Mouse (Mus musculus): ENCODE data around the gene Vrk3.
"Not testable (repeated sequence)": the region's sequence is repeated elsewhere in the genome, so short reads cannot be mapped to it uniquely, and the experiment has no call there.

The Vrk3 gene

DNA sequence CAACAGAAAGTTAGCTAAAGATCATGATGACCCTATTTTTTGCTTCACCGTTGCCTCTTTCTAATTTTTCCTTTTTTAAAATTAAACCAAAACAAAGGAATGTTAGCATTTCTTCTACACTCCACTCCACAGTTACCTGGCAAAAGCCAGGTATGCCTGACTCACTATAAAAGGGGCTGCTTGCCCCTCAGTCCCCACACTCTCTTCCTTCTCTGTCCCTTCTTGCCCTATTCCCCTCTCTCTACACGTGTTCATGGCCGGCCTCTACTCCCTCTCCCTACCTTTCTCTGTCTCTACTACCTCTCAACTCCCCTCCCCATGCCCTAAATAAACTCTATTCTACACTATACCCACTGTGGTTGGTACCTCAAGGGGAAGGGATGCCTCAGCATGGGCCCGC lies 1.1 kb upstream of the Vrk3 start:
- in situ Hi-C loops (cut with MboI; ENCODE audit: low pct_unique_long_range_greater_than_20kb in 1 of 2, low sequenced_read_pairs in 2 of 2, unreplicated experiment in 1 of 2): no loop called here

DNA sequence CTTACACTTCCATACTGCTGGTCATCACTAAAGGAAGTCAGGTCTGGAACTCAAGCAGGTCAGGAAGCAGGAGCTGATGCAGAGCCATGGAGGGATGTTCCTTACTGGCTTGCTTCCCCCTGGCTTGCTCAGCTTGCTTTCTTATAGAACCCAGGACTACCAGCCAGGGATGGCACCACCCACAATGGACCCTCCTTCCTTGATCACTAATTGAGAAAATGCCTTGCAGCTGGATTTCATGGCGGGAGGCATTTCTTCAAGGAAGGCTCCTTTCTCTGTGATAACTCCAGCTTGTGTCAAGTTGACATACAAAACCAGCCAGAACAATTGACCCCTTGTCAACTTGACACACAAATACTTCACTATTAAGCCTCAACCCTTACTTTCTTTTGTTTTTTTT lies 2.7 kb downstream of the Vrk3 start, which contains the start of gene Zfp473:
Gene Zfp473 (minus strand): TSS at position 101 of the 400 bp plus-strand sequence.
- in situ Hi-C loops (cut with MboI; ENCODE audit: low pct_unique_long_range_greater_than_20kb in 1 of 2, low sequenced_read_pairs in 2 of 2, unreplicated experiment in 1 of 2): not testable (repeated sequence)

DNA sequence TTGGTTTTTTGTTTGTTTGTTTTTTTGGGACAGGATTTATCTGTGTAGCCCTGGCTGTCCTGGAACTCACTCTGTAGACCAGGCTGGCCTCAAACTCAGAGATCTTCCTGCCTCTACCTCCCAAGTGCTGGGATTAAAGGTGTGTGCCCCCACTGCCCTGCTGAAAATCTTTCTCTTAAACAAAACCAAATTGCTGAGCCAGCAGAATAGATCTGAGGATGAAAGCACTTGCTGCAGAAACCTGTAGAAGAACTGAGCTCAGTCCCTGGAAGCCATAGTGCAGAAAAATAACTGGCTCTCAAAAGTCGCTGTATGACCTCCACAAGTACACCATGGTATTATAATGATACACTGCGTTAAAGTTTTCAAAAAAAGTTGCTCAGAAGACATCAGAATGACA lies 9.0 kb downstream of the Vrk3 start:
- in situ Hi-C loops (cut with MboI; ENCODE audit: low pct_unique_long_range_greater_than_20kb in 1 of 2, low sequenced_read_pairs in 2 of 2, unreplicated experiment in 1 of 2): no loop called here

DNA sequence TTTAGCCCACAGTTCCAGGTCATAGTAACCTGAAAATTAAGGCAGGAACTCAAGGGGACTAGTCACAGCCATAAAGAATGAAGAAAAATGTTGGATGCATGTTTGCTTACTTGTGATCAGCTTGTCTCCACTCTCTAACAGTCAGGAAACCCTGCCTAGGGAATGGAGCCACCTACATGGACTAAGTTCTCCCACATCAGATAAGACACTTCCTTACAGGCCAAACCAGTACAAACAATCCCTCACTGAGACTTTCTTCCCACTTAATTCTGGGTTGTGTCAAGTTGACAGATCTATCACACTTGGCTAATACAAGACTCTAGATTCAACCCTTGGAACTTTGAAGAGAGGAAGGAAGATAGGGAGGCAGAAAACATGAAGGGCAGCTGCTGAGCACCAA lies 12.2 kb downstream of the Vrk3 start:
- in situ Hi-C loops (cut with MboI; ENCODE audit: low pct_unique_long_range_greater_than_20kb in 1 of 2, low sequenced_read_pairs in 2 of 2, unreplicated experiment in 1 of 2): no loop called here

DNA sequence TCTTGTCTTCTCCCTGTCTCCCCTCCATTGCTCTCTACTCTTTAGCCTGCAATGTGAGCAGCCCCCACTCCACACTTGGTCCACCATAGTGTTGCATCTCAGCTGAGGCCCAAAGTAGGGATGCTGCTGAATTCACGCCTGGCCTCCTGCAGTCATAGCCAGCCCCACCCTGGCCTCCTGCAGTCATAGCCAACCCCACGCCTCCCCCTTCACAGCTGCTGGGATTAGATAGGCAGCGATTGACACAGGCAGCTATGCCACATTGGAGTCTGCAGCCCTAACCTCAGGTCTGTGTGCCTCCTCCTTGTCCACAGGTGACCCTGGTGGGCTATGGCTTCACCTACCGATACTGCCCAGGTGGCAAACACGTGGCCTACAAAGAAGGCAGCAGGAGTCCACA lies 19.9 kb downstream of the Vrk3 start:
- in situ Hi-C loops (cut with MboI; ENCODE audit: low pct_unique_long_range_greater_than_20kb in 1 of 2, low sequenced_read_pairs in 2 of 2, unreplicated experiment in 1 of 2): no loop called here

DNA sequence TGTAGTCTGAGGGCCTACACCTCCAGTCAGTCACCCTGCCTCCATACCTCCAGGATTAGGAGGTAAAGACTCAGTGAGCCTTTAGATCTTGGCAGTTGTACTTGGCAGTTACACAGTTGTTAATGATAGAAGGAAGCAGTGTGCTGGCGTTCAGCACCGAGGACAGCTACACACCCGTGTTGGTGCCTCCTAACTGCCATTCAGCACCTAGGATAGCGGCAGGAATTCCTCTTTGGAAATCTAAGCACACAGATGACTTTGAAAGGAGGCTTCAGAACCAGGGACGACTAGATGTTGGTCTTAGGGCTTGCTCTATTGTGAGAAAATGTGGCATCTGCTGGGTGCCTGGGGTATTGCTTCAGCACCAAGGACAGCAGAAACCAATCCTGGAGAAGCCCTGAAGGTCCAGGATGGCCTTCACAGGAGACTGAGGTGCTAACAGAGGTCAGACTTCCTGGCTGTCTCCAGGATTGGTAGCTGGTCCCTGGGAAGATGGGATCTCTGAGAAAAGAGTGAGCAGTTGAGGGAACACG lies 21.9 kb downstream of the Vrk3 start:
- in situ Hi-C loops (cut with MboI; ENCODE audit: low pct_unique_long_range_greater_than_20kb in 1 of 2, low sequenced_read_pairs in 2 of 2, unreplicated experiment in 1 of 2): no loop called here

DNA sequence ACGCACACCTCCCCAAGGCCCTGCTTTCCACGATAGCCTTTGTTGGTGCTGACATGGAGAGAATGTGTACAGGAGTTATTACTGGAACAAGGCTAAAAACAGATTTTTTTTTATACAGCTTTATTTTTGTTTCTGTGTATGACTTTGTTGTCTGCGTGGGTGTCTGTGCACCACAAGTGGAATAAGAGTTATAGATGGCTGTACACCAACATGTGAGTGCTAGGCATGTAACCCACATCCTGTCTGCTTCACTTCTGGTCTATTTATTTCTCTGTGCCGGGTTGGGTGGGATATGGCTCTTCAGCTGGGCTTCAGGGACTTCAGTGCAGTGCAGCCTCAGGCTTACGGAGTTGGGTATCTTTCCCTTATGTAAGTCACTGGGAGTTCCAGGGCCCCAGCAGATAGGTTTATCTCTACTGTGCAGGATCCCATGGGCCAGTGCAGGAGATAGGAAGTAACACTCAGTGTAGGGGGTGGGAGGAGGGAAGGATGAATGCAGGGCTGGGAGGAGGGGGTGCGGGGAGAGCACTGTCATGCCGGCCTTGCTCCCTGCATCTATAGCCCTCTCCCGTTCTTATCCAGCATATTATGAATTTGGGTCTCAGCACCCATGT lies 24.5 kb downstream of the Vrk3 start:
- in situ Hi-C loops (cut with MboI; ENCODE audit: low pct_unique_long_range_greater_than_20kb in 1 of 2, low sequenced_read_pairs in 2 of 2, unreplicated experiment in 1 of 2): no loop called here

DNA sequence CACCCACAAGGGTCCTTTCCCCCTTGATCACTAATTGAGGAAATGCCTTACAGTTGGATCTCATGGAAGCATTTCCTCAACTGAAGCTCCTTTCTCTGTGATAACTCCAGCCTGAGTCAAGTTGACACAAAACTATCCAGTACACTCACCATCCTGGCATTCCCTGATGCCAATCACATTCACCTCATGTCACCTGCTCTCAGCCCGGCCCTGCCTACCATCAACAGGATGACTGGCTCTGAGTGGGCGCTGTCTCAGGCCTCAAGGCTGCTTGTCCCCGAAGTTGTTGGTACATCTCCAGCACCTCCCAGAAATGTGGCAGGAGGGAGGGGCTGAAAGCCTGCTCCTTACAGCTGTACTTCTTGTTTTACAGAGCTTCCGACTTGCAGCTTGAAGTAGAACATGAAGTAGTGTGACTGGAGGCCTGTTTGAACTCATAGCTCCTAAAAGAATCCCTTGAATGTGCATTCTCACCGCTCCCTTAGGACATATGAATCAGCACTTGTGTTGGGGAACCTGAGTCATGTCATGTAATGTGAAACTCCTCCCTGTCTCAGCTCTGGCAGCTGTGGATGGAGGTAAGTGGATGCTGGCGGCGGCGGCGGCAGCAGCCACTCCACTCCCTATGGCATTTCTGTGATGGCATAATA lies 28.8 kb downstream of the Vrk3 start:
- in situ Hi-C loops (cut with MboI; ENCODE audit: low pct_unique_long_range_greater_than_20kb in 1 of 2, low sequenced_read_pairs in 2 of 2, unreplicated experiment in 1 of 2): no loop called here

DNA sequence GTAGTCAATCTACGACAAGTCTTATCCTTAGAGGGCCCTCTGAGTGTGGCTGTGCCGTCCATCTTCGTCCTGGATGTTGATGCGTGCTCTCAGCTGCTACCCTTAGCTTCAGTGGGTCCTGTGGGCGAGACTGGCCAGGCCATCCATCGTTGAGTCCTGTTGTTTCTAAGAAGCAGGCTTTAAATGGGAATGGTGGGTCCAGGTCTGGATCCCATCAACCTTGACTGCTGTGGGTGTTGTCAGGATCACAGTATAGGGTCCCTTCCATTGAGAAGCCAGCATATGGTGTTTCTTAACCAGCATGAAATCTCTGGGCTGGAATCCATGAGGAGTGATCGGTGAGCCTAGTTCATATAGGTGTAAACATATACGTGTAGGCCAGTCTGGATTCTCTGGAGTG lies 31.9 kb downstream of the Vrk3 start:
- in situ Hi-C loops (cut with MboI; ENCODE audit: low pct_unique_long_range_greater_than_20kb in 1 of 2, low sequenced_read_pairs in 2 of 2, unreplicated experiment in 1 of 2): no loop called here

DNA sequence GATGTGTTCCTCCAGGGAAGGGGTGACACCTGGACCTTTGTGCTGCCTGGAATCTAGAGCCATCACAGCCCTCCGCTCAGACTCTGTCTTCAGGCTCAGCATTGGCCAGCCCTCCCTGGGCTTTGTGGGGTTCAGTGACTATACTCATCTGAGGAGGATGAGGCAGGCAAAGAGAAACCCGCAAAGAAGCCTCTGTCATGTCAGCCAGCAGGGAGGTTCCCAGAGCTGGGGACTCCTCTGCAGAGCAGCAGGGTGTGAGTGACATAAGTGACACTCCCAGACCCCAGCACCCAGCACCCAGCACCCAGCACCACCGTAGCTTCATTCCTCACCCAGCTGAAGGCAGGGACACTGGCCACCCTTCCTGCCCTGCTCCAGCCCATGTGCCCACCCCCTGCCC lies 41.3 kb downstream of the Vrk3 start:
- in situ Hi-C loops (cut with MboI; ENCODE audit: low pct_unique_long_range_greater_than_20kb in 1 of 2, low sequenced_read_pairs in 2 of 2, unreplicated experiment in 1 of 2): no loop called here

DNA sequence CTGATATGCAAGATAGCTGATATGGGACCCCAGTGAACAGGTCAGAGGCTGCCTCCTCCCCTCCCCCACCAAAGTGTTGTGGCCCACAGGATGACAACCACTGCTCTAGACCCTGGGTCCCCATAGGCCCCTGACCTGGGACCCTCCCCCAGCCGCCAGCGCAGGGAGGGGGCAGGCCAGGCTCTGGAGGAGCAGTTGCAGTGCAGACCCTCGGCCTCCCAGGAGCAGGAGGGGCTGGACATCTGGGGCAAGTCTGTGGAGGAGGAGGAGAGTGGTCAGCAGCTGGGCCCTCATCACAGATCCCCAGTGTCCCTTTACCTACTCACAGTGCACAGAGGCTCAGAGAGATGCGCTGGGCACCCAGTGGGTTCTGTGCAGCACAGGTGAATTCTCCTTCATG lies 41.9 kb downstream of the Vrk3 start:
- in situ Hi-C loops (cut with MboI; ENCODE audit: low pct_unique_long_range_greater_than_20kb in 1 of 2, low sequenced_read_pairs in 2 of 2, unreplicated experiment in 1 of 2): no loop called here

DNA sequence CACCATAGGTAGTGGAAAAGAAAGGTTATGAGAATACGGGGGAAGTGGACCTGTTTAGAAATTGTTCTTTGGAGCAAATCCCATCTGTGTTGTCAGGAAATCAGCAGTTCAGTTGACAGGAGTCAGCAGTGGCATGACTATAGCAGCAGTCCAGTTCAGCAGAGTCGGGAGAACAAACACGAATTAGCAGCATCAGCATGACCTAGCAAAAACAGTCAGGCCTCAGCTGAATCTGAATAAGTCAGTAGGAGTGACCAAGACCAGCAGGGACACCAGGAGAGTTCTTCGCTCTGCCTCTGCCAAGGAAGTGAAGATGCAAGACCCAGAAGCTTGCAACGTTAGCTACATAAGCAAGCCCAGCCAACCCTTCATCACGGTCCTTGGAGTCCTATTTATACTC lies 44.6 kb downstream of the Vrk3 start:
- in situ Hi-C loops (cut with MboI; ENCODE audit: low pct_unique_long_range_greater_than_20kb in 1 of 2, low sequenced_read_pairs in 2 of 2, unreplicated experiment in 1 of 2): no loop called here

DNA sequence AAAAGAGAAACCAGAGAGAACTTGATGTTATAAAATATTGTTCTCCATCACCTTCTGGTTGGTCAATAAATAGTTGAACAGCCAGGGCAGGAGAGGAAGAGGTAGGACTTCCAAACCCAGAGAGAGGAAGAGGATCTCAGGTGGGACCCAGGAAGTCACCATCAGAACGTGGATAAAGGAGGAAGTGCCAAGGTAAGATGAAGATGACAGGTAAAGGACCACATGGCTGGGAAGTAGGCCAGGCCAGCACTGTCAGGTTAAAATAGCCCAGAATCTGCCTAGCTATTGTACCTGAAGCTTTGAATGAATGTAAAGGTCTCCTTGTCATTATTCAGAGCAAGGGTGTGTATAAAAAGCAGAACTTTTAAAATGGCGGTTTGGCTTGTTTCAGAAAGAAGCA lies 60.7 kb downstream of the Vrk3 start:
- in situ Hi-C loops (cut with MboI; ENCODE audit: low pct_unique_long_range_greater_than_20kb in 1 of 2, low sequenced_read_pairs in 2 of 2, unreplicated experiment in 1 of 2): no loop called here

DNA sequence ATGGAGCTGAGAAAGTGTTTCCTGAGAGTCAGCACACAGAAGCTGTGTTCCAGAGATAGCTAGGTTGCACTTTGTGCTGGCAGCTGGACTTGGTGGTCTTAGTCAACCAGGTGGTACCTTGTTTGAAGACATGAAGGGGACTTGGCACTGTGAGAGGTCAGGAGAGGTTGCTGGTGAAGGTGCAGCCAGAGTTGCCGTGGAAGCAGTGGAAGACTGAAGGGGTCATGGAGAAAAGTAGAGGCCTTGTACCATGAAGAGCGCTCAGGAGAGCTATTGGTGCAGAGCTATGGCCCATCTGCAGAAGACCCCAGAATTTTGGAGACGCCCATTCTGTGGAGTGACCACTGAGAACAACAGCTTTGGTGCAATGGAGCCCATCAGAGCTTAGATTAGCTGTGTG lies 61.3 kb downstream of the Vrk3 start:
- in situ Hi-C loops (cut with MboI; ENCODE audit: low pct_unique_long_range_greater_than_20kb in 1 of 2, low sequenced_read_pairs in 2 of 2, unreplicated experiment in 1 of 2): no loop called here

DNA sequence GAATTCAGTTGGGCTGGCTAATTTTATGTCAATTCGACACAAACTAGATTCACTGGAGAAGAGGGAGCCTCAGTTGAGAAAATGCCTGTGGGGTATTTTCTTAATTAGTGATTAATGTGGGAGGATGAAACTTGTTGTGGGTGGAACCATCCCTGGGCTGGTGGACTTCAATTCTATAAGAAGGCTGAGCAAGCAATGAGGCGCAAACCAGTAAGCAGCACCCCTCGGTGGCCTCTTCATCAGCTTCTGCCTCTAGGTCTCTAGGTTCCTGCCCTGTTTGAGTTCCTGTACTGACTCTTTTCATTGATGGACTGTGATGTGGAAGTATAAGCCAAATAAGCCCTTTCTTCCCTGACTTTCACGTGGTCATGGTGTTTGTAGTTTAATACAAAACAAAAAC lies 62.2 kb downstream of the Vrk3 start:
- in situ Hi-C loops (cut with MboI; ENCODE audit: low pct_unique_long_range_greater_than_20kb in 1 of 2, low sequenced_read_pairs in 2 of 2, unreplicated experiment in 1 of 2): no loop called here

DNA sequence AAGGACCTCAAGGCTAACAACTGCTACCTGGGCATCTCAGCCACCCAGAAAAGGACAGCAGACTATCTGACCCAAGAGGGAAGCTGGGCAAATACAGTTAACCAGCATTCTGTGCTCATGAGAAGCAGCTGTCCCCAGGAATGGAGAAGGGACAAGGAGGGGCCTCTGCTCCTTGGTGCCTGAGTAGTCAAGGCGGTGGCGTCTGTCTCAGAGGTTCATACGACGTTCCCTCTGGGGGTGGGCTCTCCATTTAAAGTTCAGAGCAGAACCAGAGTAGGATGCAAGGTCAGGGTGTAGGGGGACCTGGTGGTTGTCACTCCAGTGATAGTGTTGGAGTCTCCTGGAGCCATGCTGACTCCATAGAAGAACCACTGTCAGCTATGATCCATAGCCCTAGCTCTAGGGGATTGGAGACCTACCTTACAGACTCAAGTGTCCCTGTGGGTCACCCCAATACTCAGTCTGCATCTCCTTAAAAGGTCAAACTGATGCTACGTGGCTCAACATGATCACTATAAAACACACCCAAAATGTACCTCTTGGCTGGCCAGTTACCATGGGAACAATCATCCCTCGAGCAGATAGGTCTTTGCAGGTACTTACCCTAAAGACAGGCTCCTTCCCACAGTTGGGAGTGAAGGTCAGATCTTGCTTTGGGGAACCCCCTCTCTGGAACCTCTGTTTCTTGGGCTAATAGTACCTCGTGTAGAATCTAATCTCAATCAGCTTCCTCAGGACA lies 62.8 kb downstream of the Vrk3 start:
- in situ Hi-C loops (cut with MboI; ENCODE audit: low pct_unique_long_range_greater_than_20kb in 1 of 2, low sequenced_read_pairs in 2 of 2, unreplicated experiment in 1 of 2): no loop called here

DNA sequence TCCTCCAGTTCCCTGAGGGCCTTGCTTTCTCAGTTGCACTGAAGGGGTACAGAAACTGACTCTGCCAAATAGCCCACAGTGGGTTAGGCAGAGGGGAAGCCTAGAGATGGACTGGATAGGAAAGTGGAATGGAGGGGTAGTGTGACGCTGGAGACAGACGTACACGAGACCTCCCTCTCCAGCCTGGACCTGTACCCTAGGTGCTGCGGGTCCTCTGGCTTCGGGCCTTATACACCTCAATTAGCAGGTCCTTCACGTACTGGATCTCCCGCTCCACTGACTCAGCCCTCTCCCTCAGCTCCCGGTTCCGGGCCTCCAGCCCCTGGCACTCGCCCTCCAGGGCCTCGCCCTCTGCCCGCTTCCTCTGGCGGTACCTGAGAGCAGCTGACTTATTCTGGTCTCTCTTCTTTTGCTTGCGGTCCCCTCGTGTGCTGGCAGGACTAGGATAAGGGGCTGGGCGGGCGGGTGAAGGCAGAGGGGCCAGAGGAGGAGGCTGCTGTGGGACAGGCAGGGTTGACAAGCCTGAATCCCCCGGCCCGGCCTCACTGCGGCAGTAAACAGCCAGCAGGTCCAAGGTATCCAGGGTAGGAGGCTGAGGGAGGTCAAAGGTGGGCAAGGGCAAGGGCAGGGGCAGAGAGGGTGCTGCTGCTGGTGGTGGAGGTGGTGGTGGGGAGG lies 64.6 kb downstream of the Vrk3 start:
- in situ Hi-C loops (cut with MboI; ENCODE audit: low pct_unique_long_range_greater_than_20kb in 1 of 2, low sequenced_read_pairs in 2 of 2, unreplicated experiment in 1 of 2): no loop called here

DNA sequence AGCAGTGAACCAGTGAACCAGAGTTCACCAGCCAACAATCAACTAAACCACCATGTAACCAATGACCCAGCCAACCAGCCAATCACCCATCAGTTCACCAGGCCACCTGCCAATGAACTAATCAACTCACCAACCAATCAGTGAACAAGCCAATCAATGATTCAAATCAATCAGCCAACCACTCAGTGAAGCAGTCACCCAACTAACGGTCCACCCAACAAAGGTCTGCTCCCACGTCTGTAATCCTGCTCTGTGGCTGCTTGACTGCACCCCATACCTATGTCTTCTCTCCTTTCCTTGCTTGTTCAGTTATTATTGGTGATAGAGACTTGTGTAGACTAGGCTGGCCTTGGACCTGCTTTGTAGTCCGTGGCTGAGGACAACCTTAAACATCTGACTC lies 65.8 kb downstream of the Vrk3 start:
- in situ Hi-C loops (cut with MboI; ENCODE audit: low pct_unique_long_range_greater_than_20kb in 1 of 2, low sequenced_read_pairs in 2 of 2, unreplicated experiment in 1 of 2): no loop called here

DNA sequence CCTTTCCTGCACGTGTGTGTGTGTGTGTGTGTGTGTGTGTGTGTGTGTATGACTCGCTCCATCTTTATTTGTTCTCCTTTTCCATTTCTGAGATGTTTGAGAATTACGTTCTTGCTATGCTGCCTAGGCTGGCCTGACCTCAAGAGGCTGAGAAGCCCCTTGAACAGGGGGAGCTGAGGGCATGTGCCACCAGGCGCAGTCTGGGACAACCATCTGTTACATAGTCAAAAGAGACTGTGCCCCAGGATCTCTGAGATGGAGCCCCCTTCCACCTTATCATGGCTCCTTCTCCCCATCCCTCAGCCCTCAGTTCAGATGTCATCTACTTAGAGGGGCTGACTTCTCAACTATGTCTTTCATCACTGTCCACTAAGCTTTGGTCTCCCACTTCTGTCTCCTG lies 66.2 kb downstream of the Vrk3 start:
- in situ Hi-C loops (cut with MboI; ENCODE audit: low pct_unique_long_range_greater_than_20kb in 1 of 2, low sequenced_read_pairs in 2 of 2, unreplicated experiment in 1 of 2): no loop called here

All from mouse embryonic stem cell (cell line).